Mouse (Mus musculus) c-Kit-positive CD71-negative TER-119-negative erythroid progenitor cells, embryonic 14.5 days (primary cell): Measurements from ENCODE around the gene Atp6v1b1.
"Not testable (repeated sequence)": the region's sequence is repeated elsewhere in the genome, so short reads cannot be mapped to it uniquely, and the experiment has no call there.

ENCODE experiments used
- DNase-seq: peaks from one replicate; pipeline ENCODE4 v3.0.0-alpha.2; 2013; ENCODE audit warnings: low read depth

Gene Atp6v1b1

DNA sequence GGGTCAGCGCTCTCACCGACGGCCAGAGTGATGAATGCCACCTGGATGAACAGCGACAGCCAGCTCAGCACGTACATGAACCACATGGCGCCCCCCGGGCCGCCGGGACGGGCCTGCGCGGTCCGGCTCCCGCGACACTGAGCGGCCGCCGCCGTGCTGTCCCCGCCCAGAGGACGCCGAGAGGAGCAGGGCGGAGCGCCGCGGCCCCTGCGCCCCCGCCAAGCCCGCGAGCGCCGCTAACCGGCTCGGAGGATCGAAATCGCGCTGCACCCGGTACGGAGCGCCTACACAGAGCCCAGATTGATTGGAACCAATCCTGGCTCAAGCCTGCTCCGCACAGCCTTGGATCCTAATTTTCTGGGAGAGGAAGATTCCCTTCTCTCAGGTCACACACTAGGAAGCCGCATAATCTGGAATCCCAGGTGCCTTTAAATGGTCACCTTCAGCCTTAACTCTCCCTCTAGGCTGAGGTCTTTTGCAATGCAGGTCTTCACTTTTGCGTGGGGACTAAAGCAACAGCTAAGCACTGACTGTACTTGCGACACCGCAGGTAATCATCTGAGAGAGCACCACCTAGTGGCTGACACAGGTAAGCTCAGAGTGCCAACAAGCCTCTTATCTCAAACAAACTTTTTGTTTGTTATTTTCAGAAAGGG is 33.0 kb downstream of the Atp6v1b1 start, which contains the start of gene Tex261:
Tex261 (minus strand) TSS at position 176 of the 656 bp plus-strand sequence.
- DNase-seq, result peak; percentile 74

DNA sequence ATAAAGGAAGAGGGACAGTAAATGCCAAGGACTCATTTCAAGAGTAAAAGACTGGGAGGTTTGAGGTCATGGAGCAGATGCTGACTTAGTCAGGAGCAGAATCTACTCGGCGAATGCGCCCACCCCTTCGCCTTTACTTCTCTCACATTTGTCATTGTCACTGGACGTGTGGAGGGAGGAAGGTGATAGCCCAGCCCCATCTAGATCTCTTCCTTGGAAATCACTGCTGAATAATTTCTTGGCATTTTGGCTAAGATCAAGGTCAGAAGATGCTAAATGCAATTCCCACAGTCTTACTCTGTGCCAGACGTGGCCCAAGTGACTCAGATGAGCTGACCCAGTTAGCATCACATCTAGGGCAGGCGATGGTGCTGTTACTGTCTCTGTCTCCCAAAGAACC is 35.5 kb downstream of the Atp6v1b1 start:
- no peak for DNase-seq

DNA sequence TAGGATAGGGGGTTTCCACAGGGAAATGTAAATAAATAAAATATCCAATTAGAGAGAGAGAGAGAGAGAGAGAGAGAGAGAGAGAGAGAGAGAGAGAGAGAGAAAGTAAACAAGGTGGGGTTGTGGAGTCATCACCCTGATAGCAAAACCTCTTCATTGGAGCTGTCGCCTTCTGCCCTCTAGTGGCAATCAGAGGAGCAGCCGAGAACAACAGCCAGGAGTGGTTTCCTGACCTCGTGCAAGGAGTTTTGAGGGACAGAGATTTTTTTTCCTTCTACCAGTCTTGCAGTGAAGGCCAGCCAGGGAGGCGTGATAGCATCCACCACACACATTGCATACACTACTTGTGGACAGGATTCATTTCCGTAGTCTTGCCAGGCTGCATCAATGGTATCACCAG is 36.2 kb downstream of the Atp6v1b1 start:
- peak; percentile 39 for DNase-seq

DNA sequence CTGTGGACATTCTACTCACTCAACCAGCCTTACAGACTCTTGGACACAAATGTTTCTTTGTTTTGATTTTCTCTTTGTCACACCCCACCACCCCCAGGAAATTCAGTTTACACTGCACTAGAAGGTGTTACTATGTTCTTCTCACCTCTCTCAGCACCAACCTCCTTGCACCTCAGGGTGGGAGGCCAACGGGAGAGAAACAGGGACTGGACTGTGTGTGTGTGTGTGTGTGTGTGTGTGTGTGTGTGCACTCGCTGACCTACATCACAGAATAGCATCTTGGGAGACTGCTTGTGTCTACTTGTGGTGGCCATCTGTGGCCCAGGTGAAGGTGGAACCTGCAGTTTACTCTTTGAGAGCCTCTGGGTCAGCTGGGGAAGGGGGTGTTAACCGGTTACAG is 43.6 kb downstream of the Atp6v1b1 start:
- no peak for DNase-seq

DNA sequence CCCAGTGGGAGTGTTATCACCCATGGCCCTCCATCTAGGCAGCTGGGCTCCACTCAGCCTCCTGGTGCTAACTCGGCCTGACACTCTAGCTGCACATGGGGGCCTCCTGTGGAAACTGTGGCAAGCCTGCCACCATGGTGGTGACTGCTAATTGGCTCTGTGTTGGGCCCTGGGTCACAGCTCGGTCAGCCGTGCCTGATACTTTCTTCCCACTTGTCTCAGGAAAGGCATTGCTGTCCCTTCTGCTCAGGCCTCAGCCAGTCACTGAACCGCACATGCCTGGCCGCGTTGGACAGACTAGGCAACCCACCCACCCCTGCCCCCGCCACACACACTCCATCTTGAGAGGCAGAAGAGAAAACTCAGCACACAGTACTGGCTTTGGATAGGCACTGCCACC is 45.8 kb downstream of the Atp6v1b1 start:
- no peak for DNase-seq

DNA sequence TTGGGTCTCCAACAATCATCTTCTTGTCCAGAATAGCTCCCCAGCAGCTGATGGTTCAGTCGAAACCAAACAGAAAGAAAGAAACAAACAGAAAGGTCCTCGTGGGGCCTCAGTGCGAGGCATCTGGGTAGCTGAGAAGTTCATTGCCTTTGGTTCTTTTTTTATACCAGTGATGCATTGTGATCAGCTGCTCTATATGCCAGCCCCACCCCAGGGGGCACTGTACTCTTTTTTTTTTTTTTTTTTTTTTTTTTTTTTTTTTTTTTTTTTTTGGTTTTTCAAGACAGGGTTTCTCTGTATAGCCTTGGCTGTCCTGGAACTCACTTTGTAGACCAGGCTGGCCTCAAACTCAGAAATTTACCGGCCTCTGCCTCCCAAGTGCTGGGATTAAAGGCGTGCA is 47.7 kb downstream of the Atp6v1b1 start:
- not testable (repeated sequence) for DNase-seq

DNA sequence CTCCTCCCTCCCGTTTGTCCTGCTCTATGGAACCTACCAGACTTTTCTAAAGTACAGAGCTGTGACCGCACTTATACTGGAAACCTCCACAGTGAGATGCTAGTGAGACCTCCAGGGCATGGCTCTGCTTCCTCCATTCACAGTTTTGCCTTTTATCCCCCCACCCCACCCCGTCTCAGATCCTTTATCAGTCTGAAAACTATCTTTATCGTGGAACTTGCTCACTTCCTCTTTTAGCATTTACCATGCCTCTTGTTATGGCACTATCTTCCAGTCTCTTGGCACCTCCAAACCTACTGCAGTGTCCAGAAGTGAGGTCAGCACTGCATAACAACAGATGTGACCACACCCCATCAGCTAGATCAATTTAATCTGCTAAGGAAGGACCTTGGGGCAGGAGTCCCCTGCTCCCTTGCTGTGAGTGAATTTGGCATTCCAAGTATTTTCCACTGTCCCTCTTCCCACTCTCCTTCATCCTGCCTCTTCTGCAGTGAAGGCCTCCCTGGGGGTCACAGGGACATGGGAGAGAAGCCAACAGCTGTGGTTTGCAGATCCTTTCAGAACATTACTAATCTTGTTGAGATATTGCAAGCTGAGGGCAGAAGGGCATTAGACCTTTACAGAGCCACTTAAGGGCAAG is 48.6 kb downstream of the Atp6v1b1 start:
- DNase-seq, result no peak

DNA sequence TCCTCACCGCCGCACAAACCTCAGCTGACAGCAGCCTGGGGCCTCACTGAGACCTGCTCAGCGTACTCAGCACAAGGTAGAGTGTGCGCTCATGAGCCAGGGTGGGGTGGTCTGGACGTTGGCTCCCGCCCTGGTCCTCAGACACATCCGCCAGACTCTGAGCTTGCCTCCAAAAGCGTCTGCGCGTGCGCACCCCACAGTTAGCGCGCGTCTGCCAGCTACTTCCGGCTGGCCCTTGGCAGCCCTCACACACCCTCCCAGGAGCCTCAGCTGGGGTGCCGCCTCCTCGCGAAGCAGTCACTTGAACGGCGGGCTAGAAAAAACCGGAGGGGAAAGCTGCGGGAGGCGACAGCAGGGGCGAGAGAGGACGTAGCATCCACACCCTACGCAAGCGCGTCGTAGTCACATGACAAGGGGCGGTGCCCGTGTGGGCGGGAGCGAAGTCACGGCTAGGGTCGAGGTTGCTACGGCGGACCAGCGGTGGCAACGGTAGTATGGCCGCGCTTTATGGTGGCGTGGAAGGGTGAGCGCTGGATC is 52.0 kb downstream of the Atp6v1b1 start, which contains the start of gene Nagk:
Nagk (plus strand) TSS at position 223 of the 537 bp plus-strand sequence.
- peak; percentile 90 for DNase-seq

DNA sequence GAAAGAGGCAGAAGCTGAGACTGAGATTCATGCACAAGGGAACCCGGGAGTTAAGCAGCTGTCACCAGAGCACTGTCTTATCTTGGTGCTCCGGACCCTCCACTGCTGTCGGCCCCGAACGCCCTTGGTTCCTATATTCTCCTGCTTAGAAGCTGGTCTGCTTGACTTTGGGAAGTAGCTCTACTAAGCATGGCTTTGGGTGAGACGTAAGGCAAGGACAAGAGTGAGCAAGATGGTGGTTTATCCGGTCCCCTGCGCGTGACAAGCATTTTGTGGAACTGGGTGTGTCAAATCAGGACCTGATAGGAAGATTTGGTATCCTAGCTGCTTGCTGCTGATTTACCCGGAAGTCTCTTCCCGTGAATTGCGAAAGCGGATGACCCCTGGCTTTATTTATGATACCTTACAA is 52.7 kb downstream of the Atp6v1b1 start:
- DNase-seq, result peak; percentile 24

DNA sequence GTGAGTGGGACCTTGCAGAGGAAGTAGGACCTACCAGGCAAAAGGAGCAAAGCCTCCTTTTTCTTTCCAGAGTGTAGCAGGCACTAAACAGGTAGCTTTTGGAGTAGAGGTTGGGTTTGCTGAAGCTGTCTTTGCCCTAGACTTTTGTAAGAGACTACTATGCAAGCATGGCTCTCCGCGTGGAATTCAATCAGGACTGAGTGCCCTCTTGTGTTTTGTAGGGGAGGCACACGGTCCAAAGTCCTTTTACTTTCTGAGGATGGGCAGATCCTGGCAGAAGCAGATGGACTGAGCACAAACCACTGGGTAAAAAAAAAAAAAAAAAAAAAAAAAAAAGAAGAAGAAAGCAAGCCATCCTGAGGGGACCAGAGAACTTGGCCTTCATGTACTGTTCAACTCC is 53.9 kb downstream of the Atp6v1b1 start:
- DNase-seq, result no peak

DNA sequence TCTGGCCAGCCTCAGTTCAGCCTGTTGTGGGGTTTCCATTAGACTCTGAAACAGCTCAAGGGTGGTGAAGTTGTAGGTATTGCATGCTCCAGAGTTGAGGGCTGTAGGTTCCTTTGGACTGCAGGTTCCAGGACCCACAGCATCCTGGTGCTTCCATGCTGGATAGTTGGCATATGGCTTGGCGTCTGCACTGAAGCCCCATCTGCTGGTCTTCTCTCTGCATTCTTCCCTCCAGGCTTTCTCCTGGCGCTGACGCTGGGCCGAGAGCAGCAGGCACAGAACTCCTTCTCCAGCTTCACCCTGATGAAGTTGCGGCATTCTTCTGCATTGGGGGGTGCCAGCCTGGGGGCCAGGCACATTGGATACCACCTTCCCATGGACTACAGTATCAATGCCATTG is 59.2 kb downstream of the Atp6v1b1 start:
- DNase-seq, result no peak

DNA sequence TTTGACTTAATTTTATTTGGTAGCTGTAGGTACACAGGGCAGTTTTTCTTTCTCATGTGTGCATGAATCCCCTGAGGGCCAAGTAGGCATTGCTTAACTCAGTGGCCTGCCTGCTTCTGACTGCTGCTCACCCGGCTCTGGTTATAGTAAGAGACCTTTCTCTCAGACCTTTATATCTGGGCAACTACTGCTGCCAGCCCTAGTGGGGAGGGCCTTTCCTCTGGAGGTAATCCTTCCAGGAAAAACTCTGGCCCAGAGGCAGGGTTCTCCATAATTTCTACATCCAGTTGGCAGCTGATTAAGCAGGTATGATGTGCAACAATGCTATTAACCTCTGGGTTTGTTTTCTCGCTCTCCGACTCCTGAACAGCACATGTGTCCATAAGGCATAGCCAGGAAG is 60.1 kb downstream of the Atp6v1b1 start:
- no peak for DNase-seq
